In the genomic region with DNA sequence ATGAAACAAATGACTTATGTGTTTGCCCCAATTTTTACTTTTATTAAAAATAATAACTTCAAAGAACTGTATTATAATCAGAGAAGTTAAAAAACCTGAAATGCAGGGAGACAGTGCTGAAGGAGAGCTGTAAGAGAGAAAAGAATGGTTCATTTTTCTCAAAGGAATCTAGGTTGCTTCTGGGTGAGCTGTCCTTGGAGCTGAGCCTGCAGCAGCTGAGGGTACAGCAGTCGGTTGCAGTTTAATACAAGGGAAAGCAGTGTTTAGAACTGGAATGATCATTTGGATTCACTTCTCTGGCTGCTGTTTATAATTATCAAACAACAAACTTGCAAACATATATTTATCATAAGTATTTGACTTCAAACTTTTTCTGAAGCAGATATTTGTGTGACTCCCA, we compare ENCODE assay signal across 26 mouse cellular contexts. TPM values are rescaled to one million over a fixed set of nuclear protein-coding genes. Genes with fewer than 3 reads are reported as not detected.
"Had no signal": no experiment of that assay in that cellular context is flagged by ENCODE, and none has a peak within 500 bp of the region (broad histone marks: within the 10 kb centered on the region; RNA-seq: fewer than 3 reads in every experiment).

No protein-coding gene starts in this region.

- H3K27ac ChIP-seq: embryonic facial prominence, embryonic 10.5 days; embryonic facial prominence, embryonic 12.5 days; embryonic facial prominence, embryonic 13.5 days; embryonic facial prominence, embryonic 15.5 days; forebrain, embryonic 10.5 days; forebrain, embryonic 12.5 days; forebrain, embryonic 13.5 days; gastrocnemius, adult 2 months; heart, adult 2 months had no signal

- ATAC-seq: forebrain, embryonic 13.5 days; forebrain, embryonic 14.5 days; forebrain, embryonic 15.5 days; forebrain, postnatal 0 days had no signal

- H3K4me3 ChIP-seq: embryonic facial prominence, embryonic 10.5 days; embryonic facial prominence, embryonic 12.5 days; embryonic facial prominence, embryonic 13.5 days; embryonic facial prominence, embryonic 15.5 days; erythroblast, embryonic 14.5 days; forebrain, embryonic 10.5 days; forebrain, embryonic 12.5 days; forebrain, embryonic 13.5 days; forebrain, embryonic 15.5 days; gastrocnemius, adult 2 months; heart, adult 2 months had no signal

- DNase-seq: cerebellum, adult 8-10 months; cerebellum, adult 9-10 months; cerebellum, adult 9-11 months; cerebellum, postnatal 14 days; cerebellum, postnatal 25 days; cerebellum, postnatal 36 days; embryo, embryonic 11 days; forebrain, postnatal 0 days; gastrocnemius, adult 2 months; gastrocnemius, postnatal 10 days; gastrocnemius, postnatal 14 days; gastrocnemius, postnatal 25 days; gastrocnemius, postnatal 36 days; heart, adult 18-20 months; heart, adult 2 months had no signal

RNA-seq across cellular contexts. Expression of gene B430305J03Rik, which starts 16.3 kb away (rescaled TPM):
- total RNA-seq: gastrocnemius, adult 18-20 months; gastrocnemius, adult 2 months; gastrocnemius, postnatal 36 days had no signal
